Comparison of ENCODE assay signal across 7 mouse cellular contexts in genomic region chr6:31525231-31525900, GRCm38 (mm10). TPM values are rescaled to one million over a fixed set of nuclear protein-coding genes. Genes with fewer than 3 reads are reported as not detected.
DNase-seq lines count a peak whose midpoint lies in the region; ATAC-seq and TF ChIP-seq lines count a peak whose summit lies in the region.

No protein-coding gene starts in this region.

- peak; percentile 79 for TF ChIP-seq CTCF in E14TG2a.4 (conservative IDR thresholded peaks at IDR 0.05; ENCODE audit: low read length)

- no peak overlapping the region for H3K27ac ChIP-seq in lung, embryonic 15.5 days

- no peak overlapping the region for H3K4me2 ChIP-seq in lung, embryonic 15.5 days

- DNase-seq in B cell, adult 2 months: peak; percentile 46 to 47
- DNase-seq in cerebellum, adult 8-10 months: peak; percentile 44
- DNase-seq in kidney, postnatal 10 days: peak; percentile 75
- peak; percentile 78 for DNase-seq in retina, postnatal 1 day

- peaks cover 4% of the 10 kb centered on the region for H3K9me3 ChIP-seq in E14TG2a.4 (ENCODE audit: low read length)
- H3K9me3 ChIP-seq in lung, embryonic 15.5 days: no peaks in the 10 kb centered on the region

- ATAC-seq in frontal cortex, adult (ENCODE audit: low TSS enrichment): peak; percentile 29; the same call in 1 of the 2 replicates
- peak; percentile 50; the same call in 1 of the 2 replicates for ATAC-seq in lung, embryonic 15.5 days (ENCODE audit: borderline replicate concordance, extremely low read depth, low FRiP score, low TSS enrichment)

- no peak overlapping the region for H3K9ac ChIP-seq in lung, embryonic 15.5 days

- H3K4me3 ChIP-seq in E14TG2a.4 (replicated peaks; ENCODE audit: low read length): no peak overlapping the region
- no peak overlapping the region for H3K4me3 ChIP-seq in lung, embryonic 15.5 days

- 63% methylated on average over 6 of the region's 6 CpGs for WGBS in lung, embryonic 15.5 days

- H3K27me3 ChIP-seq in E14TG2a.4 (ENCODE audit: insufficient read depth, low read length): no peaks in the 10 kb centered on the region
- H3K27me3 ChIP-seq in lung, embryonic 15.5 days: no peaks in the 10 kb centered on the region

- peaks cover 43% of the 10 kb centered on the region for H3K4me1 ChIP-seq in E14TG2a.4 (replicated peaks; ENCODE audit: low read depth, low read length)
- no peaks in the 10 kb centered on the region for H3K4me1 ChIP-seq in lung, embryonic 15.5 days

- H3K36me3 ChIP-seq in E14TG2a.4 (ENCODE audit: insufficient read depth, low read length): peaks cover 53% of the 10 kb centered on the region
- H3K36me3 ChIP-seq in lung, embryonic 15.5 days: peaks cover 7% of the 10 kb centered on the region; the same call in 1 of the 2 replicates

RNA-seq across cellular contexts. Expression of gene Podxl, which starts 38.4 kb away (rescaled TPM):
- polyA plus RNA-seq in lung, embryonic 15.5 days (2015; fragmentation: Nextera tagmentation; extraction: Ambion mirVana): 33.6 and 37.0 TPM in 2 replicates
